Mouse (Mus musculus) E14TG2a.4 (cell line): ENCODE measurements around the gene Herpud2.

Experiments
- CTCF ChIP-seq: conservative IDR thresholded peaks from 2 replicates; pipeline ENCODE4 v1.5.1; 2014; ENCODE audit warnings: low read length
- NANOG ChIP-seq: IDR thresholded peaks from 2 replicates; pipeline ENCODE4 v1.6.1; 2014; ENCODE audit warnings: borderline replicate concordance, low read length, mixed read lengths

- no peak for TF ChIP-seq CTCF
- no peak for TF ChIP-seq NANOG
Observed at GRCm38 (mm10) chr9:25174614-25175013, 23.0 kb upstream of the Herpud2 start.
